Mouse (Mus musculus): ENCODE data around the gene Hist1h3e. TPM values are rescaled to one million over a fixed set of nuclear protein-coding genes. Genes with fewer than 3 reads are reported as not detected.
A peak's percentile ranks its signal among the peaks of the same experiment; 100 is the strongest.
"Not testable (repeated sequence)": the region's sequence is repeated elsewhere in the genome, so short reads cannot be mapped to it uniquely, and the experiment has no call there.

Gene Hist1h3e
- polyA plus RNA-seq, 1 experiment from 2014 or later, result 0.56 TPM

DNA sequence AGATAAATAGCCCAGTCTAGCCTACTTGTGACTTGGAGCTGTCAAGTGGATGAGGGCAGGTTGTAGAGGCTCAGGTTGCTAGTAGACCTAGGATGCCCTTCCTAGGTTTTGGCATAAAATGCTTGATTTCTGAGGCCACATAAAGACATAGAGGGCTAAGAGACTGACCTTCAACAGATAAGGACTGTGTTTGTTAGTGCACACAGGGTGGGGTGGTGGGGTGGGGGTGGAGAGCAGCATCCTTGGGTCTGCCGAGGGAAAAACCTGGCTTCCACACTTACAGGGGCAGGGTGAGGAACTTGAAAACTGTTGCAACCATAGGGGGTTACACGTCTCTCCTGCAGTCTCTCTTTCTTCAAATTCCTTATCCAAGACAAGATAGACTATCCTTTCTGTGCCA, 33.0 kb upstream of the Hist1h3e start:
- POLR2A ChIA-PET, result no interaction called here
- in situ Hi-C loops (cut with MboI; ENCODE audit: low pct_unique_long_range_greater_than_20kb), result loop anchor here (5.0 kb wide), 2 partner anchors 63 to 163 kb away; partner anchors contain the start of genes Hist1h2af and Hist1h4h
- ATAC-seq, result no peak

DNA sequence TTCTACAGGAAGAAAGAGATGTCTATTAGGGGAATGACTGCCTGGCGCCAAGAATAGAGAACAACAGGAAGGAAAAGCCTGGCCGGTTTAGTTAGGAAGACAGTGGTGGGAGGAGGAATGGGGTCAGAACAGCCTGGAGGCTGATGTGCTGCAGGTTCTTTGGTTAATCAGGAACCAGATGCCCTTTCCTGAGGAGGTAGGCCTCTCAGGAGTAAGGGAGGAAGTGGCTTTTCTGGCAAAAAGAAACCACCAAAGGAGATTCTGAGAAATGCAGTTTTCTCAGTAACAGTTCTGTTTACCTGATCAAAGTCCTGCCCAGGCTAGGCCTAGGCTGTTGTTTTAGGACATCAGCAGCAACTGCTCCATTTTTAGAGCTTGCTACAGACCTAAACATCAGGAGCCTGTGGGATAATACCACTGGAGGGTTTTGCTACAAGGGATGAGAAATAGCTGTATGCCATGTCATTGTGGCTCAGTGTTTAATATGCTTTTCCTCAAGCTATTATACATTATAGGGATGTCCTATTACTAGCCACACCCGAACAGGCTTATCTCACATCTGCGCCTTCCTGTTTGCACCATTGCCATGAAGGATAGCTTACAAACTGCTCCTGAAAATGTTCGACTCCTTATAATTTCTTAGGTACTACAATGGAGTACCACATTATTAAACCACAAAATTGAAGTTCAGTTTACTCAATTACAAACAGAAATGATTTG, 31.0 kb upstream of the Hist1h3e start:
- TF ChIP-seq CTCF (IDR thresholded peaks at IDR 0.05), result no peak
- in situ Hi-C loops (cut with MboI; ENCODE audit: low pct_unique_long_range_greater_than_20kb), result no loop called here
- CTCF ChIA-PET, result interaction anchor here (0.9 to 1.3 kb wide), 2 partner anchors 9 to 11 kb away, joined by 4 to 6 read pairs; no protein-coding TSS in a partner anchor
- DNase-seq (ENCODE audit: low read depth, low spot score) (no peak), ATAC-seq (no peak)
- POLR2A ChIA-PET, result interaction anchor here (1.6 kb wide), 1 partner anchor 8 kb away, joined by 3 read pairs; no protein-coding TSS in a partner anchor
- no peaks in the 10 kb centered on the region for H3K27me3 ChIP-seq

More for the DNA sequence above, 33.0 kb upstream of the Hist1h3e start:
- DNase-seq (ENCODE audit: low read depth, low spot score), result no peak
- CTCF ChIA-PET, result no interaction called here
- no peak for TF ChIP-seq CTCF (IDR thresholded peaks at IDR 0.05)
- no peaks in the 10 kb centered on the region for H3K27me3 ChIP-seq

DNA sequence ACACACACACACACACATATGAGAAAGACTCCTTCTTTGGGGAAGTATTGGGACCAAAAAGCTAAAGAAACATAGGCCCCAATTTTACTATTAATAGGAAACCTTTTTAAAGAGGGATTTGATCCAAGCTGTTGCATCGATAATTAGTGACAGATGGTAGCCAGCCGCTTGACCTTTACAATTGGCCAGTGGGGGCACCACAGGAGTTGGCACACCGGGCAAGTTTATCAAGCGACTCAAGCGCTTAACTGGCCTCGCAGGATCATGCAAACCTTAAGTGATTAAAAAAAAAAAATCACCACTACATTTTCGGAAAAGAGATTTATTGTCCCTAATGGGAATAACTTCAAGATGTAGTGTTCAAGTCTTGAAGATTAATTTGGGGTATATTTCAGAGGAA, 30.4 kb upstream of the Hist1h3e start:
- no peak for ATAC-seq
- in situ Hi-C loops (cut with MboI; ENCODE audit: low pct_unique_long_range_greater_than_20kb), result no loop called here
- CTCF ChIA-PET, result no interaction called here
- POLR2A ChIA-PET, result no interaction called here
- no peak for DNase-seq (ENCODE audit: low read depth, low spot score)
- no peak for TF ChIP-seq CTCF (IDR thresholded peaks at IDR 0.05)
- no peaks in the 10 kb centered on the region for H3K27me3 ChIP-seq

DNA sequence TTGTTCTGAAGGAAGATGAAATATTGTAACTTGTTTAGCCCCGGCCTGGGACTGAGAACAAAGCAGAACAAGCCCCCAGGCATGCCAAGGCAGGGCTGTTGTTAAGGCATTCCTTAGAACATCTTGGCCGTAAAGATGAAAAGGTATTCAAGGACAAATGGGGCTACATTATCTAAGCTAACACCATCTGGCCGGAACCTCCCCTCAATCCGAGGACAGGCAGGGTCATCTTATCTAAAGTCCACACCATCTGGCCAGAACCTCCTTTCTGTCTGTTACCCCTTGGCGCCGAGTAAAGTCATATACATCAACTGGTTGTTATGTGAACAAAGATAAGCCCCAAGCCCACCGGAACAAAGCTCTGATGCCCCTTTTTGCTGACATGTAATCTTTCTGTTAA, 29.7 kb upstream of the Hist1h3e start:
- ATAC-seq; H3K27me3 ChIP-seq; CTCF ChIA-PET; DNase-seq (ENCODE audit: low read depth, low spot score); POLR2A ChIA-PET; in situ Hi-C loops (cut with MboI; ENCODE audit: low pct_unique_long_range_greater_than_20kb): not testable (repeated sequence)

DNA sequence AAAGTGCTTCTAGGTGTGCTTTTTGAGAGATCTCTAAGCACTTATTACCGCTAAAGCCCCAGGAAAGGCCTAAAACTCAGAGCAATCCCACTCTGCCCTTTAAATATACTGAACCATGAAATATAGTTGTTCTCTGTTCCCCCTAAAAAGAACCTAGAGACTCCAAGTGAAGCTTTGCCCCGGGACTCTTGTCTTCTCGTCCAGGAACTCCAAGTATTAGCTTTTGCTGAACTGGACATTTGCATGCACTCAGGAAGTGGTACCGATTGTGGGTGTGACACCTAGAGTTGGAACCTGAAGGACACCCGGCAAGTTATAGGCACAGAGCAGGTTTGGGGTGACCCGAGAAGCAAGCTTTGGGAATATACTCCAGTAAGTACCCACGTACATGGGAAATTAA, 29.0 kb upstream of the Hist1h3e start:
- ChIA-PET CTCF (interaction anchor here (1.1 kb wide), 1 partner anchor 30 kb away, joined by 4 read pairs; the partner anchor contains the start of gene Hist1h2be), POLR2A (interaction anchor here (0.8 to 0.9 kb wide), 2 partner anchors 9 to 14 kb away, joined by 3 read pairs; no protein-coding TSS in a partner anchor)
- H3K27me3 ChIP-seq, result no peaks in the 10 kb centered on the region
- in situ Hi-C loops (cut with MboI; ENCODE audit: low pct_unique_long_range_greater_than_20kb), result no loop called here
- no peak for TF ChIP-seq CTCF (IDR thresholded peaks at IDR 0.05)
- ATAC-seq, result no peak
- DNase-seq (ENCODE audit: low read depth, low spot score), result no peak

DNA sequence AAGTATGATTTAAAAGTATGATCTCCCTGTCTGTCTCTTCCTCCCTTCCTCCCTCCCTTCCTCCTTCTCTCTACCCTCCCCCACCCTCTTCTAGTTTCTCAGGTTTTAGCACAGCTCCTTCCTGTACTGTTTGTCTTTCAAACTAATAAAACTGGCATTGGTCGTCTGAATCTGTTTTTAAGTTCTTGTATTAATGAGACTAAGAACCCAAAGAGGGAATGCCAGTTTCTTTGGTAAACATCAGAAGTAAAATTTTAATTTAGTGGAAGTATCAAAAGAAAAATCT, 24.7 kb upstream of the Hist1h3e start:
- H3K27me3 ChIP-seq, result no peaks in the 10 kb centered on the region
- in situ Hi-C loops (cut with MboI; ENCODE audit: low pct_unique_long_range_greater_than_20kb), result loop anchor here (5.0 to 10.0 kb wide), 2 partner anchors 95 to 1552 kb away; partner anchors contain the start of genes Hist1h2ac, Hist1h2ah, Hist1h2bc and Hist1h2bk
- TF ChIP-seq CTCF (IDR thresholded peaks at IDR 0.05), result no peak
- ChIA-PET CTCF (interaction anchor here (1.1 to 1.8 kb wide), 3 partner anchors 10 to 29 kb away, joined by 3 to 7 read pairs (median 5); no protein-coding TSS in a partner anchor), POLR2A (interaction anchor here (1.7 kb wide), 1 partner anchor 97 kb away, joined by 4 read pairs; the partner anchor contains the start of genes Hist1h2ac and Hist1h2bc)
- DNase-seq (ENCODE audit: low read depth, low spot score), result no peak
- no peak for ATAC-seq

DNA sequence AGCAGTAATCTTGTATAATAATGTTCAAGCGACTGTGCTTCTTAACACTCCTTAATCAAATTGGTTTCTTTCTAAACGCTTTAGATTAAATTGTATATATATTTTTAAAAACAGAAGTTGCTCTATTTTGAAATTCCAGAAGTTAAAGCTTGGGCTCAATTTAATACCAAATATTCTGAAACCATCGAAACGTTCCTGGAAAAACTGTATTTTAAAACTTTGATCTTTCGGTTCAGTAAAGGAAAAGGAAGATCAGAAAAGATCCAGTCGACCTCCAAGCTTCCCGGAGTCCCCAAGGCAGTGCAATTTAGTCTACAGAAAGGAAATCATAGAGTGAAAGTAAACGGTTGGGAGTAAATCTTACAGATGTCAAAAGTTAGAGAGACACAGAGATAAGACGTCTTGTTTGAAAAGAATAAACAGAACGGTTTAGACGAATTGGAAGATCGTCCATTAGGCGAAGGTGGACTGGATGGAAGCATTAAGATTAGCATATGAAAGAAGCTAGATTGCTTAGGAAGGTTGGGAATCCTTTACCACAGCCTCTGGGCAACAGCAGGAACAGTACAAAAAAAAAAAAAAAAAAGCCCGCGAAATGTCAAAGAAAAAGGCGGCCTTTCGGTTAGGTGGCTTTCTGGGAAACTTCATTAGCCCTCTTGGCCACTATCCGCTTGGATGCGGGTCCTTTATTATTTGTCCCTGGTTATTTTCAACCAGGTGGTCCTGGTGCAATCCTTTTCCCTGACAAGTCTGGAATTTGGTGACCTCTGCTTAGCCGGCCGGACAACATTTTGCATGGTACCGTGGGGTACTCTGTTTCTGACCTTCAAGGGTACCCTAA, 24.1 kb upstream of the Hist1h3e start:
- ChIA-PET POLR2A (interaction anchor here (0.5 to 1.7 kb wide), 3 partner anchors 32 to 1804 kb away, joined by 3 to 4 read pairs (median 3); partner anchors contain the start of genes Hist1h2ac and Hist1h2bc), CTCF (interaction anchor here (1.1 to 1.8 kb wide), 3 partner anchors 9 to 30 kb away, joined by 3 to 7 read pairs (median 5); no protein-coding TSS in a partner anchor)
- no peaks in the 10 kb centered on the region for H3K27me3 ChIP-seq
- DNase-seq (ENCODE audit: low read depth, low spot score), result no peak
- TF ChIP-seq CTCF (IDR thresholded peaks at IDR 0.05), result no peak
- no peak for ATAC-seq
- in situ Hi-C loops (cut with MboI; ENCODE audit: low pct_unique_long_range_greater_than_20kb), result loop anchor here (5.0 to 10.0 kb wide), 2 partner anchors 96 to 1552 kb away; partner anchors contain the start of genes Hist1h2ac, Hist1h2ah, Hist1h2bc and Hist1h2bk

DNA sequence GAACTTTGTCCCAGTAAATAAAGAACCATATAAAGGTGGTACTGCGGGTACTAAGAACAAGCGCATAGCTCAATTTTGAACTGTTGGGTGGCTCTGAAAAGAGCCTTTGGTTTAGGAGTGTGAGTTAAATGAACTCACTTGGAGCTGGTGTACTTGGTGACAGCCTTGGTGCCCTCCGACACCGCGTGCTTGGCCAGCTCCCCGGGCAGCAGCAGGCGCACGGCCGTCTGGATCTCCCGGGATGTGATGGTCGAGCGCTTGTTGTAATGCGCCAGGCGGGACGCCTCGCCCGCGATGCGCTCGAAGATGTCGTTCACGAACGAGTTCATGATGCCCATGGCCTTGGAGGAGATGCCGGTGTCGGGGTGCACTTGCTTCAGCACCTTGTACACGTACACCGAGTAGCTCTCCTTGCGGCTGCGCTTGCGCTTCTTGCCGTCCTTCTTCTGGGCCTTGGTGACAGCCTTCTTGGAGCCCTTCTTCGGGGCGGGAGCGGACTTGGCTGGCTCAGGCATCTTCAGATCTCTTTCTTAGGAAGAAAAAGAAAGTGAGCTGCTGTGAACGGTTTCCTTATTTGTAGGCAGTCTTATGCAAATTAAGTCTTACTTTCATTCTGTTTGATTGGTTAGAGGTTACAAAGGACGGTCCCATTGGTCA, 23.4 kb upstream of the Hist1h3e start:
- CTCF ChIA-PET, result interaction anchor here (1.8 kb wide), 1 partner anchor 12 kb away, joined by 7 read pairs; no protein-coding TSS in a partner anchor

DNA sequence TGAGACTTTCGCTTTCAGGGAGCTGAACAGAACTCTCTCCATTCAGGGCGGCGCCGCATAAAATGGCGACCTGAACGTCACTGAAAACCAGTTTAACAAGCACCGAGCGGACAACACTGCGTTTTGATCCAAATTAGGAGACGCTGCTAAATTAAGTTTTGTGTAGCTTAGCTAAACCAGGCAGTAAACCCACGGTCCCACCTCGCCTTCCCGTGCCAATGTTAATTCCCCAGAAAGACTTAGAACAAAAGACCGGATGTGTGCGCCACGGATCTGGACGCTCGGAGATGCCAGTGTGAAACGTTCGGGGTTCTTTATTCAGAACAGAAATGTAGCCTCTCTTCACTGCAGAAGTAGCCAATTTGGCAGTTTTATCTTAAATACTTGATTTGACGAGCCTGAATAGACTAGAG, 22.9 kb upstream of the Hist1h3e start:
- no peaks in the 10 kb centered on the region for H3K27me3 ChIP-seq
- in situ Hi-C loops (cut with MboI; ENCODE audit: low pct_unique_long_range_greater_than_20kb), result loop anchor here (5.0 to 10.0 kb wide), 2 partner anchors 97 to 1550 kb away; partner anchors contain the start of genes Hist1h2ac, Hist1h2ah, Hist1h2bc and Hist1h2bk
- CTCF ChIA-PET, result interaction anchor here (0.9 to 1.8 kb wide), 3 partner anchors 13 to 46 kb away, joined by 3 to 7 read pairs (median 4); no protein-coding TSS in a partner anchor
- TF ChIP-seq CTCF (IDR thresholded peaks at IDR 0.05), result no peak
- POLR2A ChIA-PET, result interaction anchor here (0.8 to 2.0 kb wide), 7 partner anchors 9 to 112 kb away, joined by 3 to 15 read pairs (median 4); partner anchors contain the start of genes Hist1h2be and Hist1h3e
- ATAC-seq, result no peak
- DNase-seq (ENCODE audit: low read depth, low spot score), result no peak

More for the DNA sequence above, 23.4 kb upstream of the Hist1h3e start:
- ATAC-seq (peak; percentile 86), DNase-seq (ENCODE audit: low read depth, low spot score) (peak; percentile 86)
- in situ Hi-C loops (cut with MboI; ENCODE audit: low pct_unique_long_range_greater_than_20kb), result loop anchor here (5.0 to 10.0 kb wide), 2 partner anchors 97 to 1551 kb away; partner anchors contain the start of genes Hist1h2ac, Hist1h2ah, Hist1h2bc and Hist1h2bk
- POLR2A ChIA-PET, result interaction anchor here (0.8 to 2.0 kb wide), 5 partner anchors 9 to 112 kb away, joined by 3 to 6 read pairs (median 4); partner anchors contain the start of genes Hist1h2ac and Hist1h2bc
- not testable (repeated sequence) for H3K27me3 ChIP-seq

All from Patski (cell line).